14 mouse cellular contexts compared by ENCODE assay signal in the genomic region with DNA sequence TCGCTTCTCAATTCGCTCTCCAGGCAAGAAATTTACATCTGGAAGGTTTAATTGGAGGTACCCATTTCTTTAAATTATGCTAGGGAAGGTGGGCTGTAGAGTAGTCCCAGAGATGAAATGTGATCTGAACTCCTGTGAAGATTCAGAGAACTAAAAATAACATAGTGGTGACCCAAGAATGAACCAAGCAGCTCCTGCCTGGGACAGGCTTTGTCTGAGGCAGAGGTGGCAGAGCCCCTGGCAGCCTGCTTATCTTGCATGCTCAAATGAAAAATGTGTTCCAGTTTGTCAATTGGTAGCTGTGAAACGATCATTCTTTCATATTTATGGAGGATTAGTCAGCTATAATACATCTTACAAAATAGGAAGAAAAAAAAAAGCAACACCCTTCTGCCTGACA.
DNase-seq lines count a peak whose midpoint lies in the region; ATAC-seq lines count a peak whose summit lies in the region.
"Had no signal": no experiment of that assay in that cellular context is flagged by ENCODE, and none has a peak within 500 bp of the region (broad histone marks: within the 10 kb centered on the region; RNA-seq: fewer than 3 reads in every experiment).

No protein-coding gene starts in this region.

- H3K27ac ChIP-seq in forebrain, embryonic 15.5 days (replicated peaks) = peak overlapping the region; percentile 42
- H3K27ac ChIP-seq in forebrain, embryonic 14.5 days (ENCODE audit: low read depth, low read length) = no peak overlapping the region
- peak overlapping the region; percentile 83 for H3K27ac ChIP-seq in heart, embryonic 10.5 days
- H3K27ac ChIP-seq: forebrain, embryonic 13.5 days; limb, embryonic 10.5 days had no signal

- no peaks in the 10 kb centered on the region for H3K36me3 ChIP-seq in forebrain, embryonic 15.5 days
- no peaks in the 10 kb centered on the region for H3K36me3 ChIP-seq in forebrain, embryonic 14.5 days (ENCODE audit: control insufficient read depth, insufficient read depth, low read length)
- no peaks in the 10 kb centered on the region for H3K36me3 ChIP-seq in heart, embryonic 10.5 days
- H3K36me3 ChIP-seq: limb, embryonic 10.5 days had no signal

- H3K4me2 ChIP-seq in forebrain, embryonic 15.5 days (replicated peaks) = no peak overlapping the region
- no peak overlapping the region for H3K4me2 ChIP-seq in forebrain, embryonic 14.5 days (ENCODE audit: low read length)
- H3K4me2 ChIP-seq: forebrain, embryonic 13.5 days had no signal

- 36% methylated on average over 3 of the region's 3 CpGs for WGBS in forebrain, embryonic 15.5 days
- 35% methylated on average over 3 of the region's 3 CpGs for WGBS in forebrain, embryonic 14.5 days
- WGBS in heart, embryonic 10.5 days = 56% methylated on average over 3 of the region's 3 CpGs

- no peak overlapping the region for H3K9ac ChIP-seq in forebrain, embryonic 15.5 days (replicated peaks)
- H3K9ac ChIP-seq in forebrain, embryonic 14.5 days (ENCODE audit: low read length) = no peak overlapping the region
- H3K9ac ChIP-seq: forebrain, embryonic 13.5 days; liver, postnatal 0 days had no signal

- H3K4me1 ChIP-seq in forebrain, embryonic 15.5 days = peaks cover 19% of the 10 kb centered on the region
- H3K4me1 ChIP-seq in forebrain, embryonic 14.5 days (ENCODE audit: control insufficient read depth, insufficient read depth, low read length) = peaks cover 15% of the 10 kb centered on the region; the same call in 1 of the 2 replicates
- H3K4me1 ChIP-seq in heart, embryonic 10.5 days = peaks cover 22% of the 10 kb centered on the region

- no peak for DNase-seq in forebrain, embryonic 14.5 days (ENCODE audit: low spot score)
- peak; percentile 17 for DNase-seq in adrenal gland, postnatal 36 days
- no peak for DNase-seq in heart, embryonic 10.5 days (ENCODE audit: low spot score)
- no peak for DNase-seq in spleen, postnatal 14 days (ENCODE audit: low spot score in 2 of 2)
- DNase-seq in right cerebral cortex, postnatal 4 days = no peak
- DNase-seq: cerebellum, postnatal 36 days; liver, postnatal 0 days had no signal

- H3K4me3 ChIP-seq in forebrain, embryonic 15.5 days = no peak overlapping the region
- H3K4me3 ChIP-seq in forebrain, embryonic 14.5 days (ENCODE audit: low read depth, low read length) = no peak overlapping the region
- H3K4me3 ChIP-seq in heart, embryonic 10.5 days = 0 out of 2 replicates have a peak overlapping the region, but pooled peaks have one; percentile 15
- H3K4me3 ChIP-seq: forebrain, embryonic 13.5 days; limb, embryonic 10.5 days had no signal

- H3K27me3 ChIP-seq in forebrain, embryonic 15.5 days = no peaks in the 10 kb centered on the region
- H3K27me3 ChIP-seq in forebrain, embryonic 14.5 days (replicated peaks; ENCODE audit: control insufficient read depth, insufficient read depth, low read length) = no peaks in the 10 kb centered on the region
- no peaks in the 10 kb centered on the region for H3K27me3 ChIP-seq in heart, embryonic 10.5 days (ENCODE audit: insufficient read depth, poor library complexity, severe bottlenecking)
- H3K27me3 ChIP-seq: forebrain, embryonic 13.5 days; megakaryocyte, embryonic 14.5 days had no signal

- H3K9me3 ChIP-seq in forebrain, embryonic 15.5 days = no peaks in the 10 kb centered on the region
- H3K9me3 ChIP-seq in forebrain, embryonic 14.5 days (replicated peaks; ENCODE audit: control insufficient read depth, low read length) = no peaks in the 10 kb centered on the region
- H3K9me3 ChIP-seq in heart, embryonic 10.5 days = no peaks in the 10 kb centered on the region
- H3K9me3 ChIP-seq: forebrain, embryonic 13.5 days; limb, embryonic 10.5 days; megakaryocyte, embryonic 14.5 days had no signal

- no peak for ATAC-seq in forebrain, embryonic 15.5 days (replicated peaks)
- no peak for ATAC-seq in forebrain, embryonic 14.5 days
- ATAC-seq in megakaryocyte-erythroid progenitor cell, adult 5-6 weeks (replicated peaks; ENCODE audit: low FRiP score, low TSS enrichment, poor library complexity, severe bottlenecking) = peak; percentile 38; the same call in 1 of the 2 replicates
- no peak for ATAC-seq in cerebellum, adult (ENCODE audit: insufficient number of reproducible peaks, low FRiP score, low TSS enrichment)
- ATAC-seq: forebrain, embryonic 13.5 days; inflammation-experienced regulatory T-cells, adult 6 months; liver, postnatal 0 days had no signal

Comparison
In these comparisons a context has a peak if more than half of its experiments do, and no peak if none do; other contexts are left out.
1. DNase-seq: peak in adrenal gland, postnatal 36 days (2 of 2); none in forebrain, embryonic 14.5 days (single experiment), heart, embryonic 10.5 days (single experiment), spleen, postnatal 14 days (0 of 2) and right cerebral cortex, postnatal 4 days (single experiment).